Mouse (Mus musculus) spleen, adult 2 months (tissue): ENCODE results near the gene Ephx1. TPM values are rescaled to one million over a fixed set of nuclear protein-coding genes. Genes with fewer than 3 reads are reported as not detected.
A peak's percentile ranks its signal among the peaks of the same experiment; 100 is the strongest.

ENCODE experiments used
- DNase-seq, 2 experiments: peaks; one replicate each; pipeline versions ENCODE4 v3.0.0 to v3.0.0-alpha.2; 2012 to 2021; ENCODE audit warnings: low spot score in 2 of 2, low read depth in 1 of 2
- H3K27ac ChIP-seq: fragments of 200-500 bp; 2 replicates; pipeline ENCODE4 v1.5.1; 2012; ENCODE audit warnings: low read length, inconsistent platforms; ENCODE audit not compliant: insufficient read depth
- H3K27me3 ChIP-seq: fragments of 200-500 bp; 2 replicates; pipeline ENCODE4 v1.6.1; 2012; ENCODE audit warnings: mild to moderate bottlenecking, moderate library complexity, low read length, inconsistent platforms; ENCODE audit not compliant: control insufficient read depth, insufficient read depth
- H3K36me3 ChIP-seq: fragments of 200-500 bp; 2 replicates; pipeline ENCODE4 v1.6.1; 2012; ENCODE audit warnings: mild to moderate bottlenecking, low read length, inconsistent platforms; ENCODE audit not compliant: control insufficient read depth, insufficient read depth
- H3K4me1 ChIP-seq: fragments of 200-500 bp; 2 replicates; pipeline ENCODE4 v1.6.1; 2011; ENCODE audit warnings: inconsistent platforms; ENCODE audit not compliant: control insufficient read depth, insufficient read depth, insufficient read length
- H3K4me3 ChIP-seq: fragments of 200-500 bp; 2 replicates; pipeline ENCODE4 v1.5.1; 2011; ENCODE audit warnings: mild to moderate bottlenecking, inconsistent platforms; ENCODE audit not compliant: insufficient read depth, insufficient read length; ENCODE audit errors: extremely low read depth
- CTCF ChIP-seq: fragments of 200-500 bp; IDR thresholded peaks from 2 replicates; pipeline ENCODE4 v1.5.1; 2011; ENCODE audit warnings: mild to moderate bottlenecking, inconsistent platforms; ENCODE audit not compliant: insufficient read depth, insufficient read length, insufficient replicate concordance; ENCODE audit errors: extremely low read depth
- POLR2A ChIP-seq: fragments of 200-500 bp; IDR thresholded peaks from 2 replicates; pipeline ENCODE4 v1.6.1; 2011; ENCODE audit warnings: low read depth, low read length, inconsistent platforms
- WGBS: fragments of 180-500 bp; shearing (Covaris S2); methylation state at CpG from one replicate; pipeline ENCODE4 v1.1.7; 2018; 5-methylcytosine and 5-hydroxymethylcytosine counted together
- polyA plus RNA-seq: library from polyadenylated mRNA; depleted of rRNA; stranded (reverse); fragments of >200 nt; gene quantifications from 2 replicates; pipeline ENCODE4 v1.2.3, GENCODE M21; 2012

The Ephx1 gene
- polyA plus RNA-seq, 1 experiment = 50.5 TPM

GRCm38 (mm10) chr1:180979484-180980251 lies 41.0 kb downstream of the Ephx1 start:
- no peaks in the 10 kb centered on the region for H3K36me3 ChIP-seq
- no peak overlapping the region for H3K4me3 ChIP-seq
- no peak overlapping the region for H3K27ac ChIP-seq
- H3K27me3 ChIP-seq = no peaks in the 10 kb centered on the region
- no peak for DNase-seq
- no peaks in the 10 kb centered on the region for H3K4me1 ChIP-seq
- WGBS = 91% methylated on average over 24 of the region's 24 CpGs
- TF ChIP-seq POLR2A = no peak
- TF ChIP-seq CTCF = no peak

DNA sequence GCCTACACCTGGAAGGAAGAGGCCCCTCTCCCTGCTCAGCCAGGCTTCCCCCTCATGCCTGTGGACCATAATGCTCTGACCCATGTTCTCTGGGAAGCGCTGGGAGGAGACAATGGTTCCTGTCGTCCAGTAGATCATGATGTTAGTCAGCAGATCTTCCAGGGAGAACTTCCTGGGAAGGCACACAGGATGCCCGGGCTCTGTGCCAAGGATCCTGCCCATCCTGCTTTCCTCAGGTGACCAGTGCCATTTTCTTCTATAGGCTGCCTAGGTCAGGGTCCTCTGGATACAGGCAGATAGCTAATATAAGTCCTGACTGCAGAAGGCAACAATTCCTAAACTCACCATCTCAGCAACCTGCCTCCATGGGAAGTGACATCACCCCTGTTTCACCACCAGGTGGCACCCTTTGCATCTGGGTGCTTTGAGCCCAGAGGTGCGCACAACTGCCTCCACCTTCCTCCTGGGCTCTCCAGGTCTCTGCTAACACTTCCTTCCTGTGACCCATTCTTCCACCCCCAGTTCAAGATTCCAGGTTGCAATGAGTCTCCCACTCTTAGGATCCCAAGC lies 44.5 kb downstream of the Ephx1 start:
- no peaks in the 10 kb centered on the region for H3K4me1 ChIP-seq
- peaks cover 4% of the 10 kb centered on the region for H3K36me3 ChIP-seq
- DNase-seq = peak; percentile 21 to 53
- no peaks in the 10 kb centered on the region for H3K27me3 ChIP-seq
- TF ChIP-seq POLR2A = no peak
- peak; percentile 88 for TF ChIP-seq CTCF
- no peak overlapping the region for H3K4me3 ChIP-seq
- 75% methylated on average over 4 of the region's 4 CpGs for WGBS
- no peak overlapping the region for H3K27ac ChIP-seq

GRCm38 (mm10) chr1:180974126-180974746 lies 46.5 kb downstream of the Ephx1 start:
- WGBS = 62% methylated on average over 14 of the region's 14 CpGs
- TF ChIP-seq CTCF (peak; percentile 45; the same call in 1 of the 2 replicates), POLR2A (no peak)

DNA sequence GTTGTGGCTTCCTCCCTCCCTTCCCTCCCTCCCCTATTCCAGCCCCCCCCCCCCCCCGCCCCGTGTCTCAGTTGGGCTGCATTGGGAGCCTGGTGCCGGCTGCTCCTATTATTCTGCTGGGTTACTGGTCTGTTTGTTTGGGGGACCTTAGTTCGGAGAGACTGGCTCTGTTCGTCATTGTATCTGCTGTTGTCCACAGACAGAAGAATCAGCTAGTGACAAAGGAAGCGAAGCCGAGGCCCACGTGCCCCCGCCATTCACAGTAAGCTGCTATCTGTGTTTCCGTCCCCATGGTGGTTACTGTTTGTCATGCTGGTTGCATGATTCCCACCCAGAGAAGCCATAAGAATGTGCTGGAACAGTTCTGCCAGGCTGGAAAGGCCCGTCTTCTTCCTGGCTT lies 47.8 kb downstream of the Ephx1 start:
- peaks cover 18% of the 10 kb centered on the region for H3K36me3 ChIP-seq
- no peak for DNase-seq
- H3K4me1 ChIP-seq = no peaks in the 10 kb centered on the region
- 93% methylated on average over 11 of the region's 11 CpGs for WGBS
- H3K27me3 ChIP-seq = no peaks in the 10 kb centered on the region
- H3K4me3 ChIP-seq = no peak overlapping the region
- TF ChIP-seq CTCF (no peak), POLR2A (no peak)
- H3K27ac ChIP-seq = no peak overlapping the region

More at GRCm38 (mm10) chr1:180974126-180974746, 46.5 kb downstream of the Ephx1 start:
- H3K27me3 ChIP-seq = no peaks in the 10 kb centered on the region
- H3K36me3 ChIP-seq = peaks cover 13% of the 10 kb centered on the region
- DNase-seq = peak; percentile 34 to 40
- H3K4me3 ChIP-seq = no peak overlapping the region
- no peak overlapping the region for H3K27ac ChIP-seq
- H3K4me1 ChIP-seq = no peaks in the 10 kb centered on the region

DNA sequence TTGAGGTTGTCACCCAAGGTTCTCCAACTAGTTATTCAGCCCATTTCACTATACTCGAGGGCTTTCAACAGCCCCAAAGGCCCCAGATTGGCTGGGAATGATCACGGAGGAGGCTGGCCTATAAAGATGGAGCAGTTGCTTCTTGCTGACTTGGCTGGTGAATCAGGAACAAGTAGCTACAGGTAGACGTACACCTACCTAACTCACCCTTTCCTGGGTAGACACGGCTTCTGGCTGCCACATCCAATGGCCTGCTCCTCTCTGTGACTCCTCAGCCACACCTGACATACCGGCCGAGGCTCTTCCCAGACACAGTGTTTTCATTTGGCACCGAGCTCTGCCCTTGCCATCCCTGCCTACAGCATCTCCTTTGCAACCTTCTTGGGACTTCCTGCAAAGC lies 53.4 kb downstream of the Ephx1 start:
- 88% methylated on average over 7 of the region's 7 CpGs for WGBS
- no peak for DNase-seq
- H3K36me3 ChIP-seq = peaks cover 45% of the 10 kb centered on the region

GRCm38 (mm10) chr1:180966542-180966941 lies 54.2 kb downstream of the Ephx1 start:
- H3K27me3 ChIP-seq = no peaks in the 10 kb centered on the region
- WGBS = 81% methylated on average over 3 of the region's 3 CpGs
- no peaks in the 10 kb centered on the region for H3K4me1 ChIP-seq
- no peak for TF ChIP-seq POLR2A
- no peak for TF ChIP-seq CTCF
- H3K27ac ChIP-seq = no peak overlapping the region
- H3K36me3 ChIP-seq = peaks cover 48% of the 10 kb centered on the region
- no peak overlapping the region for H3K4me3 ChIP-seq
- no peak for DNase-seq

More for the DNA sequence above, 53.4 kb downstream of the Ephx1 start:
- H3K27ac ChIP-seq = no peak overlapping the region
- no peaks in the 10 kb centered on the region for H3K27me3 ChIP-seq
- no peak overlapping the region for H3K4me3 ChIP-seq
- TF ChIP-seq CTCF (no peak), POLR2A (no peak)
- no peaks in the 10 kb centered on the region for H3K4me1 ChIP-seq

DNA sequence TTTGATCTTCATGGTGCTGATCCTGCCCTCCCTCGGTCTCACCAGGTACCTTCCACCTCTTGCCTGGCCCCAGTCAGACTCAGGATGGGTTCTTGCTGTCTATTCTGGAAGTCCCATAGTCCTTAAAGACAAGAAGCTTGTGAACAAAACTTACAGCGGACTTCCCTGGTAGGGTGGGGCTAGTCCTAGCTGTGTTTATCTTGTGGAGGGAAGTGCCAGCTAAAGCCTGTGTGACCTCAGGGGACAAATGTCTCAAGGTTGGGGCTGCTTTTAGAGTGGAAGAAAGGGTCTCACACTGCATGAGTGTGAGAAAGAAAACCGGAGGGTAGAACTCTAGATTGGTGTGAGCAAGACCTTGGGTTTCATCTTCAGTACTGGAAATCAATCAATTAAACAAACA lies 54.9 kb downstream of the Ephx1 start:
- DNase-seq = no peak
- Histone ChIP-seq H3K4me1 (no peaks in the 10 kb centered on the region), H3K27ac (no peak overlapping the region), H3K4me3 (no peak overlapping the region), H3K36me3 (peaks cover 52% of the 10 kb centered on the region), H3K27me3 (no peaks in the 10 kb centered on the region)
- TF ChIP-seq POLR2A = no peak
- TF ChIP-seq CTCF = no peak
- WGBS = 94% methylated on average over 3 of the region's 3 CpGs
